Mouse (Mus musculus) hindbrain, embryonic 16.5 days (tissue): ENCODE data around the gene Sccpdh. TPM values are rescaled to one million over a fixed set of nuclear protein-coding genes. Genes with fewer than 3 reads are reported as not detected.

ENCODE experiments used
- ATAC-seq: fragments of 200-750 bp; cut with Nextera tagmentation; 2 replicates; pipeline ENCODE4 v1.8.0; 2017; ENCODE audit warnings: moderate TSS enrichment, moderate library complexity
- H3K27ac ChIP-seq: fragments of 300-500 bp; sonication (generic); 2 replicates; pipeline ENCODE4 v1.5.1; 2014; ENCODE audit warnings: low read depth, mild to moderate bottlenecking, control low read depth, low read length, moderate library complexity
- H3K27me3 ChIP-seq: fragments of 300-500 bp; sonication (generic); replicated peaks from 2 replicates; pipeline ENCODE4 v1.6.1; 2014; ENCODE audit warnings: low read length; ENCODE audit not compliant: control insufficient read depth, insufficient read depth
- H3K36me3 ChIP-seq: fragments of 300-500 bp; sonication (generic); 2 replicates; pipeline ENCODE4 v1.6.1; 2014; ENCODE audit warnings: mild to moderate bottlenecking, low read length, moderate library complexity, mixed read lengths; ENCODE audit not compliant: control insufficient read depth, insufficient read depth
- H3K4me1 ChIP-seq: fragments of 300-500 bp; sonication (generic); 2 replicates; pipeline ENCODE4 v1.6.1; 2014; ENCODE audit warnings: low read depth, low read length; ENCODE audit not compliant: control insufficient read depth, insufficient read depth
- H3K4me2 ChIP-seq: fragments of 300-500 bp; sonication (generic); 2 replicates; pipeline ENCODE4 v1.6.1; 2014; ENCODE audit warnings: mild to moderate bottlenecking, low read length, control low read depth, moderate library complexity
- H3K4me3 ChIP-seq: fragments of 300-500 bp; sonication (generic); 2 replicates; pipeline ENCODE4 v1.5.1; 2014; ENCODE audit warnings: mild to moderate bottlenecking, low read length, control low read depth, moderate library complexity
- H3K9ac ChIP-seq: fragments of 300-500 bp; sonication (generic); 2 replicates; pipeline ENCODE4 v1.6.1; 2014; ENCODE audit warnings: low read depth, mild to moderate bottlenecking, control low read depth, low read length, moderate library complexity
- H3K9me3 ChIP-seq: fragments of 300-500 bp; sonication (generic); 2 replicates; pipeline ENCODE4 v1.6.1; 2014; ENCODE audit warnings: mild to moderate bottlenecking, low read length, moderate library complexity; ENCODE audit not compliant: control insufficient read depth
- WGBS: fragments of 180-500 bp; shearing (Covaris S2); extraction: QIAGEN DNeasy Blood & Tissue Kit; methylation state at CpG from one replicate; pipeline ENCODE4 v1.1.7; 2014; 5-methylcytosine and 5-hydroxymethylcytosine counted together
- polyA plus RNA-seq: library from polyadenylated mRNA; unstranded; fragments of >200 nt; fragmentation: Nextera tagmentation; extraction: Ambion mirVana; gene quantifications from 2 replicates; pipeline ENCODE4 v1.2.1, GENCODE M21; 2015

Sccpdh gene
- polyA plus RNA-seq, 1 experiment from 2014 or later: 191 TPM

GRCm38 (mm10) chr1:179686348-179686747 lies 18.3 kb downstream of the Sccpdh start:
- 96% methylated on average over 6 of the region's 6 CpGs for WGBS
- no peak for ATAC-seq
- no peaks in the 10 kb centered on the region for H3K27me3 ChIP-seq
- H3K4me3 ChIP-seq: no peak overlapping the region
- no peaks in the 10 kb centered on the region for H3K4me1 ChIP-seq
- H3K4me2 ChIP-seq: no peak overlapping the region
- no peak overlapping the region for H3K9ac ChIP-seq
- no peaks in the 10 kb centered on the region for H3K9me3 ChIP-seq
- H3K36me3 ChIP-seq: peaks cover 24% of the 10 kb centered on the region
- no peak overlapping the region for H3K27ac ChIP-seq

GRCm38 (mm10) chr1:179686781-179687180 lies 18.8 kb downstream of the Sccpdh start:
- no peaks in the 10 kb centered on the region for H3K4me1 ChIP-seq
- H3K9me3 ChIP-seq: no peaks in the 10 kb centered on the region
- no peak overlapping the region for H3K4me3 ChIP-seq
- H3K27ac ChIP-seq: no peak overlapping the region
- H3K36me3 ChIP-seq: peaks cover 22% of the 10 kb centered on the region
- no peaks in the 10 kb centered on the region for H3K27me3 ChIP-seq
- H3K9ac ChIP-seq: no peak overlapping the region
- no peak for ATAC-seq
- no peak overlapping the region for H3K4me2 ChIP-seq
- WGBS: 86% methylated on average over 5 of the region's 5 CpGs

GRCm38 (mm10) chr1:179687305-179687704 lies 19.3 kb downstream of the Sccpdh start:
- Histone ChIP-seq H3K4me3 (no peak overlapping the region), H3K27me3 (no peaks in the 10 kb centered on the region), H3K4me1 (no peaks in the 10 kb centered on the region), H3K9me3 (no peaks in the 10 kb centered on the region), H3K4me2 (no peak overlapping the region), H3K36me3 (peaks cover 17% of the 10 kb centered on the region), H3K27ac (no peak overlapping the region), H3K9ac (no peak overlapping the region)
- 95% methylated on average over 1 of the region's 1 CpGs for WGBS
- ATAC-seq: no peak

- no peak for ATAC-seq
- H3K4me1 ChIP-seq: no peaks in the 10 kb centered on the region
- no peaks in the 10 kb centered on the region for H3K9me3 ChIP-seq
- no peak overlapping the region for H3K9ac ChIP-seq
- H3K27me3 ChIP-seq: no peaks in the 10 kb centered on the region
- H3K4me2 ChIP-seq: no peak overlapping the region
- 90% methylated on average over 3 of the region's 3 CpGs for WGBS
- no peak overlapping the region for H3K4me3 ChIP-seq
- H3K27ac ChIP-seq: no peak overlapping the region
- peaks cover 15% of the 10 kb centered on the region for H3K36me3 ChIP-seq
Observed at GRCm38 (mm10) chr1:179687966-179688365, 20.0 kb downstream of the Sccpdh start.

- H3K27me3 ChIP-seq: no peaks in the 10 kb centered on the region
- H3K4me3 ChIP-seq: no peak overlapping the region
- ATAC-seq: no peak
- 87% methylated on average over 6 of the region's 6 CpGs for WGBS
- H3K9me3 ChIP-seq: no peaks in the 10 kb centered on the region
- peaks cover 15% of the 10 kb centered on the region for H3K36me3 ChIP-seq
- no peak overlapping the region for H3K4me2 ChIP-seq
- no peak overlapping the region for H3K9ac ChIP-seq
- H3K4me1 ChIP-seq: no peaks in the 10 kb centered on the region
- no peak overlapping the region for H3K27ac ChIP-seq
Observed at GRCm38 (mm10) chr1:179688415-179688814, 20.4 kb downstream of the Sccpdh start.

GRCm38 (mm10) chr1:179688914-179689313 lies 20.9 kb downstream of the Sccpdh start:
- WGBS: 62% methylated on average over 5 of the region's 5 CpGs
- Histone ChIP-seq H3K27me3 (no peaks in the 10 kb centered on the region), H3K4me3 (no peak overlapping the region), H3K9ac (no peak overlapping the region), H3K9me3 (no peaks in the 10 kb centered on the region), H3K4me1 (no peaks in the 10 kb centered on the region), H3K27ac (no peak overlapping the region), H3K36me3 (peaks cover 15% of the 10 kb centered on the region), H3K4me2 (no peak overlapping the region)
- no peak for ATAC-seq

- no peak overlapping the region for H3K4me3 ChIP-seq
- peaks cover 15% of the 10 kb centered on the region for H3K36me3 ChIP-seq
- no peaks in the 10 kb centered on the region for H3K27me3 ChIP-seq
- ATAC-seq: no peak
- H3K4me2 ChIP-seq: no peak overlapping the region
- H3K9ac ChIP-seq: no peak overlapping the region
- H3K9me3 ChIP-seq: no peaks in the 10 kb centered on the region
- 64% methylated on average over 6 of the region's 6 CpGs for WGBS
- no peak overlapping the region for H3K27ac ChIP-seq
- H3K4me1 ChIP-seq: no peaks in the 10 kb centered on the region
Observed at GRCm38 (mm10) chr1:179689479-179689878, 21.5 kb downstream of the Sccpdh start.

- 80% methylated on average over 3 of the region's 3 CpGs for WGBS
- Histone ChIP-seq H3K27ac (no peak overlapping the region), H3K27me3 (no peaks in the 10 kb centered on the region), H3K4me2 (no peak overlapping the region), H3K4me1 (no peaks in the 10 kb centered on the region), H3K36me3 (no peaks in the 10 kb centered on the region), H3K9ac (no peak overlapping the region), H3K4me3 (no peak overlapping the region), H3K9me3 (no peaks in the 10 kb centered on the region)
- ATAC-seq: no peak
Observed at GRCm38 (mm10) chr1:179704150-179704549, 36.1 kb downstream of the Sccpdh start.

- no peak overlapping the region for H3K4me2 ChIP-seq
- no peak overlapping the region for H3K4me3 ChIP-seq
- H3K36me3 ChIP-seq: no peaks in the 10 kb centered on the region
- H3K4me1 ChIP-seq: no peaks in the 10 kb centered on the region
- H3K27me3 ChIP-seq: no peaks in the 10 kb centered on the region
- no peak overlapping the region for H3K27ac ChIP-seq
- no peak overlapping the region for H3K9ac ChIP-seq
- no peaks in the 10 kb centered on the region for H3K9me3 ChIP-seq
- ATAC-seq: no peak
- 83% methylated on average over 6 of the region's 6 CpGs for WGBS
Observed at GRCm38 (mm10) chr1:179705154-179705553, 37.1 kb downstream of the Sccpdh start.

- Histone ChIP-seq H3K4me3 (no peak overlapping the region), H3K36me3 (no peaks in the 10 kb centered on the region), H3K27me3 (no peaks in the 10 kb centered on the region), H3K9me3 (no peaks in the 10 kb centered on the region), H3K27ac (no peak overlapping the region), H3K4me1 (no peaks in the 10 kb centered on the region), H3K4me2 (no peak overlapping the region), H3K9ac (no peak overlapping the region)
- ATAC-seq: no peak
- WGBS: 76% methylated on average over 6 of the region's 6 CpGs
Observed at GRCm38 (mm10) chr1:179709390-179709789, 41.4 kb downstream of the Sccpdh start.
